Mouse (Mus musculus) spleen, adult 10 weeks (tissue): ENCODE data around the gene Cxcl2. TPM values are rescaled to one million over a fixed set of nuclear protein-coding genes. Genes with fewer than 3 reads are reported as not detected.

ENCODE experiments used
- polyA plus RNA-seq: library from polyadenylated mRNA; stranded (reverse); fragments of 350-450 nt; fragmentation: Illumina TruSeq; extraction: RNeasy Lipid Tissue Mini Kit (QIAGEN cat#74804); gene quantifications from one replicate; pipeline ENCODE4 v1.2.3, GENCODE M21; 2015; ENCODE audit warnings: low replicate concordance; ENCODE audit not compliant: insufficient read depth

Gene Cxcl2
- polyA plus RNA-seq: 0.22 TPM

GRCm38 (mm10) chr5:90903339-90904020 lies at the start of gene Cxcl2:
Gene Cxcl2, plus strand, starts transcription at chr5:90903871.

GRCm38 (mm10) chr5:90890519-90891463 lies 12.9 kb upstream of the Cxcl2 start, which contains the start of gene Cxcl1:
Gene Cxcl1, plus strand, starts transcription at chr5:90891241.

GRCm38 (mm10) chr5:90930971-90931851 lies 27.5 kb downstream of the Cxcl2 start, which contains the start of gene Mthfd2l:
Gene Mthfd2l, plus strand, starts transcription at chr5:90931117.

Other genes with a start within 250 kb of the Cxcl2 start
- 1.7 TPM for gene Cxcl5, start 144.5 kb upstream of the Cxcl2 start, polyA plus RNA-seq
- gene Ppbp, start 135.4 kb upstream of the Cxcl2 start, polyA plus RNA-seq: 117 TPM
- 62.9 TPM for gene Pf4, start 131.4 kb upstream of the Cxcl2 start, polyA plus RNA-seq
- gene Cxcl3, start 117.8 kb upstream of the Cxcl2 start, polyA plus RNA-seq: not detected
- not detected for gene Cxcl15, start 109.3 kb upstream of the Cxcl2 start, polyA plus RNA-seq
- 1.3 TPM for gene Cxcl1, start 12.6 kb upstream of the Cxcl2 start, polyA plus RNA-seq
- 15.7 TPM for gene Mthfd2l, start 27.2 kb downstream of the Cxcl2 start, polyA plus RNA-seq
- gene Epgn, start 123.6 kb downstream of the Cxcl2 start, polyA plus RNA-seq: not detected
- gene Ereg, start 170.8 kb downstream of the Cxcl2 start, polyA plus RNA-seq: not detected
- not detected for gene Areg, start 235.7 kb downstream of the Cxcl2 start, polyA plus RNA-seq